Comparison of ENCODE assay signal across 15 mouse cellular contexts in the genomic region with DNA sequence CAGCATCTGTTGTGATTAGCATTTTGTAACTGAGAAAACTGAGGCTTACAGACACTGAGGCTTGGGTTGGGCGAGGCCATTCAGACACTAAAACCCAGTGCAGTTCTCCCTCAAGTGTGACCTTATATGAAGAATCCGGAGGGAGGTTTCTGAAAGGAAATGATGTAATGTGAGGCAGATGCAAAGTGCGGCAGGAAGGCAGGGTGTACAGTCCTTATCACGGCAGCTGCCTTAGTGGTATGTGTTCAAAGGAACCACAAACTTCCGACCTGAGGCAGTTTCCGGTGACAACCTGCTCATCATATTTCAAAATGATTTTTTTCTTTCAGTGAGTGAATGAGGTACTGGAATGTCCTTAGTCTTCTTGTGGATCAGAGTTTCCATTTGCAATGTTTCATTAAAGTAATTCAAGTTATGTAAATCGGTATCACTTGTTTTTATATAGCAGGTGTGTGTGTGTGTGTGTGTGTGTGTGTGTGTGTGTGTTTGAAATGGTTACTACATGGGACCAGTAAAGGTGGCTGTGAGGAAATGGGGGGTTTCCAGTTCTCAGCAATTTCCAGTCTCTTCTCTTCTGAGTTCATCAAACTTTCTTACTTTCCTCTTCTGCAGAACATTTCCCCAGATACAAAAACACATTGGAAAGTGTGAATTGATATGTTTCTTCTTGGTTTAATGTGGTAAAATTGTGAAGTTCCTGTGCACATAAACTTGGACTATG. TPM values are rescaled to one million over a fixed set of nuclear protein-coding genes. Genes with fewer than 3 reads are reported as not detected.
DNase-seq lines count a peak whose midpoint lies in the region; ATAC-seq lines count a peak whose summit lies in the region.
"Had no signal": no experiment of that assay in that cellular context is flagged by ENCODE, and none has a peak within 500 bp of the region (broad histone marks: within the 10 kb centered on the region; RNA-seq: fewer than 3 reads in every experiment).

No protein-coding gene starts in this region.

- no peak overlapping the region for H3K4me2 ChIP-seq in heart, embryonic 16.5 days (ENCODE audit: low read depth, low read length)
- H3K4me2 ChIP-seq: forebrain, embryonic 13.5 days; heart, embryonic 11.5 days; limb, embryonic 12.5 days had no signal

- WGBS in heart, embryonic 16.5 days: 48% methylated on average over 7 of the region's 7 CpGs

- H3K27ac ChIP-seq in heart, embryonic 16.5 days (ENCODE audit: low read length): no peak overlapping the region
- H3K27ac ChIP-seq: forebrain, embryonic 13.5 days; limb, embryonic 12.5 days had no signal

- no peaks in the 10 kb centered on the region for H3K4me1 ChIP-seq in heart, embryonic 16.5 days (ENCODE audit: control insufficient read depth, insufficient read depth, low read length)
- H3K4me1 ChIP-seq: forebrain, embryonic 13.5 days; limb, embryonic 12.5 days had no signal

- no peaks in the 10 kb centered on the region for H3K27me3 ChIP-seq in heart, embryonic 16.5 days (ENCODE audit: control insufficient read depth, insufficient read depth, low read length)
- H3K27me3 ChIP-seq: forebrain, embryonic 13.5 days; limb, embryonic 12.5 days had no signal

- no peak overlapping the region for H3K4me3 ChIP-seq in heart, embryonic 16.5 days (ENCODE audit: low read length)
- H3K4me3 ChIP-seq: forebrain, embryonic 13.5 days; limb, embryonic 12.5 days had no signal

- no peak overlapping the region for H3K9ac ChIP-seq in heart, embryonic 16.5 days (ENCODE audit: low read length)
- H3K9ac ChIP-seq: forebrain, embryonic 13.5 days; limb, embryonic 12.5 days had no signal

- H3K36me3 ChIP-seq in heart, embryonic 16.5 days (ENCODE audit: control insufficient read depth, insufficient read depth): no peaks in the 10 kb centered on the region
- H3K36me3 ChIP-seq: limb, embryonic 12.5 days had no signal

- no peaks in the 10 kb centered on the region for H3K9me3 ChIP-seq in heart, embryonic 16.5 days (replicated peaks; ENCODE audit: control insufficient read depth, low read length)
- H3K9me3 ChIP-seq: forebrain, embryonic 13.5 days; limb, embryonic 12.5 days had no signal

- no peak for DNase-seq in heart, postnatal 4 days
- DNase-seq in thymus, postnatal 0 days (ENCODE audit: low spot score): peak; percentile 94
- no peak for DNase-seq in left cerebral cortex, adult 8-10 months (ENCODE audit: low spot score in 2 of 2)
- no peak for DNase-seq in urinary bladder, postnatal 4 days (ENCODE audit: low spot score in 2 of 2)
- no peak for DNase-seq in right cerebral cortex, postnatal 14 days
- DNase-seq: cerebellum, postnatal 10 days; kidney, adult 11 months had no signal

- peak; percentile 78 for ATAC-seq in heart, embryonic 16.5 days (replicated peaks; ENCODE audit: extremely low read depth, insufficient read depth, low FRiP score)
- peak; percentile 97 to 99 for ATAC-seq in hematopoietic stem cell, adult 5-6 weeks (replicated peaks in 1 of 2; ENCODE audit: insufficient read depth in 1 of 2, low FRiP score in 2 of 2, low TSS enrichment in 1 of 2, low read depth in 1 of 2, poor library complexity in 2 of 2, severe bottlenecking in 2 of 2)
- ATAC-seq in megakaryocyte, adult 5-6 weeks (ENCODE audit: poor library complexity, severe bottlenecking): peak; percentile 99
- ATAC-seq: forebrain, embryonic 13.5 days had no signal

RNA-seq across cellular contexts. Expression of gene Cd69, which starts 9.3 kb away (rescaled TPM):
- 0.31 and 0.53 TPM in 2 replicates for polyA plus RNA-seq in heart, embryonic 16.5 days (2015; fragmentation: Nextera tagmentation; extraction: Ambion mirVana)
- total RNA-seq in heart, postnatal 4 days (2021): not detected
- total RNA-seq in hematopoietic stem cell, adult 5-6 weeks (2017): 340 and 460 TPM in 2 replicates
- 21.3 and 25.9 TPM in 2 replicates for total RNA-seq in megakaryocyte, adult 5-6 weeks (2015)
- 20.6 and 22.7 TPM in 2 replicates for total RNA-seq in megakaryocyte, adult 5-6 weeks (2017)
- polyA plus RNA-seq in thymus, postnatal 0 days (2015; fragmentation: Nextera tagmentation; extraction: Ambion mirVana): 53.2 and 58.8 TPM in 2 replicates
- total RNA-seq in left cerebral cortex, adult 8-10 months (2022): not detected
- polyA plus RNA-seq: forebrain, embryonic 13.5 days; heart, embryonic 11.5 days; limb, embryonic 12.5 days; neural tube, embryonic 11.5 days had no signal

RNA-seq across cellular contexts. Expression of gene 4922502D21Rik, which starts 47.1 kb away (rescaled TPM):
- polyA plus RNA-seq in heart, embryonic 16.5 days (2015; fragmentation: Nextera tagmentation; extraction: Ambion mirVana): not detected in 2 replicates
- total RNA-seq in heart, postnatal 4 days (2021): not detected
- not detected in 2 replicates for total RNA-seq in hematopoietic stem cell, adult 5-6 weeks (2017)
- total RNA-seq in megakaryocyte, adult 5-6 weeks (2015): 0.54 TPM in 1 of 2 replicates, not detected in the other
- total RNA-seq in megakaryocyte, adult 5-6 weeks (2017): 0.44 TPM in 1 of 2 replicates, not detected in the other
- polyA plus RNA-seq in thymus, postnatal 0 days (2015; fragmentation: Nextera tagmentation; extraction: Ambion mirVana): 0.17 TPM in 1 of 2 replicates, not detected in the other
- not detected for total RNA-seq in left cerebral cortex, adult 8-10 months (2022)
- total RNA-seq: adrenal gland, adult 18-20 months had no signal
- polyA plus RNA-seq: forebrain, embryonic 13.5 days; heart, embryonic 11.5 days; limb, embryonic 12.5 days; neural tube, embryonic 11.5 days had no signal

RNA-seq across cellular contexts. Expression of gene Clec12a, which starts 57.9 kb away (rescaled TPM):
- 1.1 and 1.3 TPM in 2 replicates for polyA plus RNA-seq in heart, embryonic 16.5 days (2015; fragmentation: Nextera tagmentation; extraction: Ambion mirVana)
- total RNA-seq in heart, postnatal 4 days (2021): under 1 TPM; 0.26 to 0.45 TPM
- 85.2 and 94.1 TPM in 2 replicates for total RNA-seq in hematopoietic stem cell, adult 5-6 weeks (2017)
- 449 and 472 TPM in 2 replicates for total RNA-seq in megakaryocyte, adult 5-6 weeks (2015)
- total RNA-seq in megakaryocyte, adult 5-6 weeks (2017): 389 and 405 TPM in 2 replicates
- 3.9 and 4.5 TPM in 2 replicates for polyA plus RNA-seq in thymus, postnatal 0 days (2015; fragmentation: Nextera tagmentation; extraction: Ambion mirVana)
- total RNA-seq in left cerebral cortex, adult 8-10 months (2022): under 1 TPM; 0.44 to 0.74 (median 0.58) TPM

Comparison
In these comparisons a context has a peak if more than half of its experiments do, and no peak if none do; other contexts are left out.
1. RNA of gene Cd69, which starts 9.3 kb away (total RNA-seq): 340 to 460 TPM in hematopoietic stem cell, adult 5-6 weeks; 20.6 to 25.9 TPM in megakaryocyte, adult 5-6 weeks, not detected in left cerebral cortex, adult 8-10 months and not detected in heart, postnatal 4 days; every median in the first group is over 10 times any median in the second.
2. RNA of gene Clec12a, which starts 57.9 kb away (total RNA-seq): 389 to 472 TPM in megakaryocyte, adult 5-6 weeks and 85.2 to 94.1 TPM in hematopoietic stem cell, adult 5-6 weeks; 0.44 to 0.74 TPM in left cerebral cortex, adult 8-10 months and 0.26 to 0.45 TPM in heart, postnatal 4 days; every median in the first group is over 10 times any median in the second.
3. Peak in every context shown above with its lines, with median percentiles within 50 percentile points of each other: ATAC-seq.